Mouse (Mus musculus) C2C12 (cell line): ENCODE results near the gene Itga1. TPM values are rescaled to one million over a fixed set of nuclear protein-coding genes. Genes with fewer than 3 reads are reported as not detected.

ENCODE experiments used
- H3K27me3 ChIP-seq: one replicate; pipeline ENCODE4 v1.6.1; 2011; ENCODE audit not compliant: control insufficient read depth, insufficient read depth, insufficient read length
- H3K36me3 ChIP-seq: one replicate; pipeline ENCODE4 v1.6.1; 2011; ENCODE audit not compliant: control insufficient read depth, insufficient read depth
- H3K4me3 ChIP-seq: one replicate; pipeline ENCODE4 v1.5.1; 2011; ENCODE audit warnings: mild to moderate bottlenecking, control low read depth; ENCODE audit not compliant: poor library complexity, insufficient read depth, severe bottlenecking
- H3K79me2 ChIP-seq: one replicate; pipeline ENCODE4 v1.6.1; 2011; ENCODE audit not compliant: control insufficient read depth, insufficient read depth
- H3K79me3 ChIP-seq: one replicate; pipeline ENCODE4 v1.6.1; 2011; ENCODE audit warnings: low read depth, control low read depth
- H3ac ChIP-seq: one replicate; pipeline ENCODE3; 2011; ENCODE audit warnings: low read depth; ENCODE audit not compliant: control insufficient read depth, insufficient read length
- CEBPB ChIP-seq: IDR thresholded peaks from one replicate; pipeline ENCODE4 v1.6.1; 2011; ENCODE audit warnings: low read depth, mild to moderate bottlenecking, control low read depth, moderate library complexity
- CTCF ChIP-seq: IDR thresholded peaks from one replicate; pipeline ENCODE4 v1.5.1; 2011; ENCODE audit not compliant: control insufficient read depth, insufficient read depth, insufficient read length
- FOSL1 ChIP-seq: IDR thresholded peaks from one replicate; pipeline ENCODE4 v1.8.0; 2011; ENCODE audit warnings: mild to moderate bottlenecking, low read length; ENCODE audit not compliant: poor library complexity, insufficient read depth, severe bottlenecking
- MAX ChIP-seq: IDR thresholded peaks from one replicate; pipeline ENCODE4 v1.6.1; 2011; ENCODE audit warnings: mild to moderate bottlenecking, control low read depth
- MYOD1 ChIP-seq: IDR thresholded peaks from one replicate; pipeline ENCODE4 v1.6.1; 2011; ENCODE audit warnings: low read depth; ENCODE audit not compliant: control insufficient read depth, insufficient read length
- MYOG ChIP-seq: IDR thresholded peaks from one replicate; pipeline ENCODE4 v1.6.1; 2011; ENCODE audit not compliant: control insufficient read depth, insufficient read length; ENCODE audit errors: extremely low read depth
- USF1 ChIP-seq: IDR thresholded peaks from one replicate; pipeline ENCODE4 v1.6.1; 2011; ENCODE audit warnings: low read depth, mild to moderate bottlenecking, control low read depth, moderate library complexity
- polyA plus RNA-seq: library from polyadenylated mRNA; unstranded; fragments of >200 nt; fragmentation: generic; extraction: Trizol; gene quantifications from one replicate; pipeline ENCODE4 v1.2.1, GENCODE M21; 2012; ENCODE audit warnings: missing spikeins

Gene Itga1
- polyA plus RNA-seq, 1 experiment, result 0.04 TPM

DNA sequence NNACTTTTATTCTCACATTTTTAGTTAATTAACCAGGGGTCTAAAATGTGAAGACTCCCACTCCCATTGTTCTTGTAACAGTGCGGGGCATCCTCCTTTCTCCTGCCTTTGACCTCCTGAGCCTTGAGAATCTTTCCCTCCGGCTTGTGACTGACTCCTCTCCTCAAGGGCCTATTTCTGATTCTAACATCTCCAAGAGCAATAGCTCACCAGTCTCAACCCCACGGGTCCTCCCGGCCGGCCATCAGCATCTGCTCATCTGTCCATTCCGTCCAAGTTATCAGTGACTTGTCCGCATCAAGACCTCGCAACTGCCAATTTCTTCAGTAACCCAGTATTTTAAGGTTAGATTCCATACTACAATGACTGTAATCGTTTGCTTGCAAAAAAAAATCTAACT lies 84.2 kb downstream of the Itga1 start:
- Histone ChIP-seq H3ac (no peak overlapping the region), H3K4me3 (no peak overlapping the region), H3K27me3 (no peaks in the 10 kb centered on the region), H3K36me3 (no peaks in the 10 kb centered on the region), H3K79me3 (no peaks in the 10 kb centered on the region), H3K79me2 (no peaks in the 10 kb centered on the region)
- TF ChIP-seq USF1 (no peak), MAX (no peak), FOSL1 (no peak), MYOD1 (no peak), CTCF (no peak), MYOG (no peak), CEBPB (no peak)

GRCm38 (mm10) chr13:115011547-115011946 lies 90.2 kb downstream of the Itga1 start:
- Histone ChIP-seq H3ac (no peak overlapping the region), H3K79me3 (no peaks in the 10 kb centered on the region), H3K4me3 (no peak overlapping the region), H3K79me2 (no peaks in the 10 kb centered on the region), H3K36me3 (no peaks in the 10 kb centered on the region), H3K27me3 (no peaks in the 10 kb centered on the region)
- TF ChIP-seq CEBPB (no peak), MYOD1 (no peak), USF1 (no peak), MAX (no peak), MYOG (no peak)

- Histone ChIP-seq H3K79me2 (no peaks in the 10 kb centered on the region), H3K79me3 (no peaks in the 10 kb centered on the region), H3K4me3 (no peak overlapping the region), H3K36me3 (no peaks in the 10 kb centered on the region), H3K27me3 (no peaks in the 10 kb centered on the region), H3ac (no peak overlapping the region)
- TF ChIP-seq MYOG, result no peak
- no peak for TF ChIP-seq USF1
- TF ChIP-seq CTCF, result no peak
- no peak for TF ChIP-seq CEBPB
- no peak for TF ChIP-seq FOSL1
- TF ChIP-seq MYOD1, result no peak
- TF ChIP-seq MAX, result no peak
These were observed 95.4 kb downstream of the Itga1 start for GRCm38 (mm10) chr13:115006213-115006835.

GRCm38 (mm10) chr13:115005342-115005741 lies 96.4 kb downstream of the Itga1 start:
- Histone ChIP-seq H3K4me3 (no peak overlapping the region), H3K36me3 (no peaks in the 10 kb centered on the region)

GRCm38 (mm10) chr13:115003444-115004053 lies 98.2 kb downstream of the Itga1 start:
- no peak overlapping the region for H3K4me3 ChIP-seq
- no peaks in the 10 kb centered on the region for H3K79me3 ChIP-seq
- H3ac ChIP-seq, result no peak overlapping the region
- H3K36me3 ChIP-seq, result no peaks in the 10 kb centered on the region
- no peaks in the 10 kb centered on the region for H3K79me2 ChIP-seq
- H3K27me3 ChIP-seq, result no peaks in the 10 kb centered on the region
- TF ChIP-seq USF1 (no peak), MYOG (no peak), MAX (no peak), CTCF (no peak), CEBPB (no peak), MYOD1 (no peak), FOSL1 (no peak)

More at GRCm38 (mm10) chr13:115005342-115005741, 96.4 kb downstream of the Itga1 start:
- Histone ChIP-seq H3K27me3 (no peaks in the 10 kb centered on the region), H3ac (no peak overlapping the region), H3K79me3 (no peaks in the 10 kb centered on the region), H3K79me2 (no peaks in the 10 kb centered on the region)
- TF ChIP-seq MYOD1 (no peak), MYOG (no peak), CTCF (no peak), MAX (no peak), FOSL1 (no peak), USF1 (no peak), CEBPB (no peak)

DNA sequence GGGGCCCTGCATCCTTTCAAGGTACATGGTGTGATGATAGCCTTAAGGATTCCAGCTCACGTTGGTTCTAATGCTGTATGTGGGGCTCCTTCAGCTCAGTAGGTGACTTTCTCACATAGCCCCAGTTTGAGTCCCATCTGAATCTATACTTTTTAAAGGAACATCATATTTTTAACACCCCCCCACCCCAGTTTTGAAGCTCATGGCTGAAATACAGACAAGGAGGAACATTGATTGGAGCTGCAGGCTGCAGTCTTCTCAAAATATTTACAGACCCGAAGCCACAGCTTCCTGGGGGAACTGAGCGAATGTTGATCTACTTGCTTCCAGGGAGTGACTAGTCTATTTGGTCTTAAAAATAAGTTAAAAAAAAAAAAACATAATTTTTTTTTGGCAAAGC lies 98.9 kb downstream of the Itga1 start:
- Histone ChIP-seq H3K79me2 (no peaks in the 10 kb centered on the region), H3K27me3 (no peaks in the 10 kb centered on the region), H3K79me3 (no peaks in the 10 kb centered on the region), H3K36me3 (no peaks in the 10 kb centered on the region), H3ac (no peak overlapping the region), H3K4me3 (no peak overlapping the region)
- TF ChIP-seq FOSL1 (no peak), MAX (no peak), USF1 (no peak), MYOG (no peak), CTCF (no peak), CEBPB (no peak), MYOD1 (no peak)
